Mouse (Mus musculus): ENCODE results near the gene Plekho2.

Gene Plekho2

GRCm38 (mm10) chr9:65579781-65580371 lies at the start of gene Plekho2:
Plekho2 (minus strand) TSS chr9:65580040.
- peak; percentile 69 for DNase-seq (ENCODE audit: low read depth, low spot score)

DNA sequence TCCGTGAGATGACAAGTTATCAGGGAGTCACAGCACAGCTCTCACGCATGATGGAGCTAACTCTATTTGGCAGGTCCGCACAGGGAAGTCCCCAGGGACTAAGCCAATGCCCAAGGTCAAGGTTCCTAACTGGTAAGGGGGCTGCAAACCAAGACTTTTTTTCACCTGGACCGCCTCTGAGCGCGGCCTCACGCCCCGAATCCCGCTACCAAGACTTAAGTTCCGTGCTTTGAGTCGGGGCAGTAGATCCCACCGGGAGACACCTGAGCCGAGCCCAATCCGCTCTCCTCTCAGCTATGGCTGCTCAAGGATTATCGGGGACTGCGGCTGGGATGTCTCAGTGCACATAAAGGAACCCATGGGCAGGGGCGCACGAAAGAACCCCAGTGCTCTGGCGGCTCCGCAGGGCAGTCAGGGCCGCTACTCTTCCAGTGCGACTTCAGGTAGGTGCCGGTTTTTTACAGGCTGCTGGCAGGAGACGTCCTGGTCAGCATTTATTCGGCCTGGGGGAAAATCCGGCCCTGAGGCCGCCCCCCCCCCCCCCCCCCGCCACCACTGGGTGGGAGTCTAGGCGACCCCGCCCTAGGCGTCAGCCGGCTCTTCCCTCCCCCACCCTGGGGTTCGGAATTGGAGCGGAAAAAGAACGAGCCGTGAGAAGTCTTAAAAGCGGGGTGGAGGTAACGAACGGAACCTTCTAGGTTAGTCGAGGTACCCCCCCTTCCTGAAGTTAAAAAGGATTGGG lies 49.4 kb upstream of the Plekho2 start, which contains the start of gene Rbpms2:
Gene Rbpms2 (plus strand): TSS at position 624 of the 742 bp plus-strand sequence.
- no peak for DNase-seq (ENCODE audit: low read depth, low spot score)

- DNase-seq (ENCODE audit: low read depth, low spot score), result no peak
Measured at GRCm38 (mm10) chr9:65624266-65624665, 44.4 kb upstream of the Plekho2 start.

- no peak for DNase-seq (ENCODE audit: low read depth, low spot score)
Measured at GRCm38 (mm10) chr9:65622826-65623225, 43.0 kb upstream of the Plekho2 start.

DNA sequence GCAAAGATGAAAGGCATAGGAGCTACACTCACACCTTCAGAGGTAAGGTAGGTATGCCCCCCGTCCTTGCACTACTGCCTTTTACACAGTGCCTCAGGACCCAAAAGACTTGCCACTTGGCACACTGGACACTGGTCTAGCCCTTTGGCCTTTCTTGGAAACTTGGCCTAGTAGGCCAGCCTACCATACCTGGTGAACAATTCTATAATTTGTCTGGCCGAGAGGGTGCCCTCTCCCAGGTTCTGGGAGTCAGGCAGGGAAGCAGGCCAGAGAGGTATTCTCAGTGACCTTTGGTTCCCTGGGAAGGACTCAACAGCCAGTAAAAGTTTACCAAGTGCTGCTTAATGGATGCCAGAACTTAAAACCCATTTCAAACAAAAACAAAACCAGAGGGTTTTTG lies 41.8 kb upstream of the Plekho2 start:
- no peak for DNase-seq (ENCODE audit: low read depth, low spot score)

GRCm38 (mm10) chr9:65621196-65621595 lies 41.4 kb upstream of the Plekho2 start:
- no peak for DNase-seq (ENCODE audit: low read depth, low spot score)

- no peak for DNase-seq (ENCODE audit: low read depth, low spot score)
Measured at GRCm38 (mm10) chr9:65619311-65619710, 39.5 kb upstream of the Plekho2 start.

DNA sequence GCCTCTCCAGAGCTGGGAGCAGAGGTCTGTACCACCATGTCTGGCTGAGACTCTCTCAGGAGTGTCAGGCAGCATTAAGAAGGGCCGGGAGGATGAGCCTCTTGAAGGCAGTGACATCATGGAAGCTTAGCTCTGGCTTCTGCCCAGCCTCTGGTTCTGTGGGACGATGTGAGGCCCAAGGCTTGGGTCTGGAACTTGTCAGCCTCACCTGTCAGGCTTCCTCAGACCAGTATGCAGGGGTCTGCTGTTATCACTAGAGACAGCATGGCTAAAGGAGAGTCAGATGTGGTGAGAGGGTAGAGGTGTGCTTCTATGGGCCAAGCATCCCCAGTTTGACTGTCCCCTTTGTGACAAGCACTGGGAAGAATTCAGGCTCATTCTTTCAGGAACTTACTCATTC lies 33.3 kb upstream of the Plekho2 start:
- DNase-seq (ENCODE audit: low read depth, low spot score), result no peak

DNA sequence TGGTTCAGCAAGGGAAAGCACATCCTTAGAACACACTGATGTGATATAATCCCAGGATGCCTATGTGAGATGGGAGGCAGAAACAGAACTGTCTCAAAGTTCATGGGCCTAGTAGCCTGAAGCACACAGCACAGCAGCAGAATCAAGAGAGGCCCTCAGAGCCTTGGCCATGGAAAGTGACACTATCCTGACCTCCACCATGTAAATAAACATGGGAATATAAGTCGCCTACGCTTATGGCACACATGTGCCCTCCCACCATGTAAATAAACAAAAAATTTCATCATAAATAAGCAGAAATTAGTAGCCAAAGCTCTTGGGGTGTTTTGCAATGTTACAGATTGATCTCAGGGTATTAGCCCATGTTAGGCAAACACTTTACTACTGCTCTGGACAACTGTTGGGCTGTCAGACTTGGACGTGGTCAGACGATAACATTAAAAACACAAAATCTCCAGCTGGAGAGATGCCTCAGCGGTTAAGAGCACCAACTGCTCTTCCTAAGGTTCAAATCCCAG lies 32.2 kb upstream of the Plekho2 start:
- DNase-seq (ENCODE audit: low read depth, low spot score), result no peak

- no peak for DNase-seq (ENCODE audit: low read depth, low spot score)
Measured at GRCm38 (mm10) chr9:65607120-65607519, 27.3 kb upstream of the Plekho2 start.

DNA sequence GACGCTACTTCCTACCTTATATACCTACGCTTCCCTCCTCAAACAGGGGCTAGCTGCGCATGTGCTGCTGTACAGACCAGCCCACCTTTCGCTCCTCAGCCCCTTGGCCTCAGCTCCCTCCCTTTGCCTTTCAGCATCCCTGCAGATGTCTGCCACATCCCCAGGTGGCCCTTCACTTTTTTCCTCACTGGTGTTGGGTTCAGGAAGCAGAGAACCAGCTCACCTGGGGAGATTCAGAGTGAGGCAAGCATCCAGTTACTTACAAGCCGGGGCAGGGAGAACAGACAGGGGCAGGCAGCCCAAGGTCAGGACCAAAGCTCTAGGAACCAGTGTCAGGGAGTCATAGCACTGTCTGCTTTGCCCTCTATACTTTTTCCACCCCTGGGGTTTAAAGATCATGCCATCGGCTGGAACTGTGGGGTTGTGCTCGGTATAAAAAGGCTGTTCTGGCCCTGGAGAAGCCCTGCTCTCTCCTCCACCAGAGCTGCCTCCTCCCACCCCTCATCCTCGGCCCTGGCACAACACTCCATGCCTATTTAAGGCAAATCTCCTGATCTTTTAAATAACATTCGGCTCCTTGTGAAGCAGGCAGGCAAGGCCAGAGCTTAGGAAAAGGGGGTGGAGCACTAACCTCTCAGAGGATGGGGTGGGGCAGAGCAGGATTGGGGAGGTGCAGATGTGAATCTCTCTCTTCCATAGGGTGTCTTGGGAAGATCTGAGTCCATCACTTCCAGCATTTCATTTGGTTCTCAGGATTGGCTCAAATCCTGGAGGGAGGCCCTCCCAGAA lies 26.7 kb upstream of the Plekho2 start:
- no peak for DNase-seq (ENCODE audit: low read depth, low spot score)

GRCm38 (mm10) chr9:65605471-65606136 lies 25.8 kb upstream of the Plekho2 start:
- peak; percentile 69 for DNase-seq (ENCODE audit: low read depth, low spot score)

DNA sequence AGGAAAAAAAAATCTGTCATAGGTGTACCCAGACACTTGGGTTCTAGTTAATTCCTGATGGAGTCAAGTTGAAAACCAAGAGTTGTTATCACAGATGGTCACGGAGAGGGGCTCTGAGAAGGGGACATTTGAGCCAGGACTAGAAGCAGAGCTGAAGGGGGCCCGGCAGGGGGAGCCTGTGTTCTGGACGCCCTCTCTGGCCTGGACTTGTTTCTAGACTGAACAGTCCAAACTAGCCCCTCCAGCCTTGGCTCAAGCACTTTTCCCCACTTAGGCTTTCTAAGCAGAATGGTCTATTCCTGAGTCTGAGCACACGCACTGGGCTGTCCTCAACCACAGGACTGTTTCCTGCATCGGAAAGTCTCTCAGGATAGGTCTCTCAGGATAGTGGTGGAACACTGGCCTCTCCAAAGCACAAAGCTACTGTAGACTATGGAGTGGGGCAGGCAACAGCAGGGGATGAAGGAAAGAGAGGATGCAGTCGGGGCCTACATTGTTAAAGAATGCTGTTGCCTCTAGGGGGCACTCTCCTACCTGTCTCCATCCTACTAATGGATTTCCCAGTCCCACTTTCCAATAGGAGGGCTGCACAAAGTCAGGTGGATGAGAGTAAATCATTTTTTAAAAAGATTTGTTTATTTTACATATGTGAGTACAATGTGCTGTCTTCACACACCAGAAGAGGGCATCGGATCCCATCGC lies 23.7 kb upstream of the Plekho2 start:
- no peak for DNase-seq (ENCODE audit: low read depth, low spot score)

DNA sequence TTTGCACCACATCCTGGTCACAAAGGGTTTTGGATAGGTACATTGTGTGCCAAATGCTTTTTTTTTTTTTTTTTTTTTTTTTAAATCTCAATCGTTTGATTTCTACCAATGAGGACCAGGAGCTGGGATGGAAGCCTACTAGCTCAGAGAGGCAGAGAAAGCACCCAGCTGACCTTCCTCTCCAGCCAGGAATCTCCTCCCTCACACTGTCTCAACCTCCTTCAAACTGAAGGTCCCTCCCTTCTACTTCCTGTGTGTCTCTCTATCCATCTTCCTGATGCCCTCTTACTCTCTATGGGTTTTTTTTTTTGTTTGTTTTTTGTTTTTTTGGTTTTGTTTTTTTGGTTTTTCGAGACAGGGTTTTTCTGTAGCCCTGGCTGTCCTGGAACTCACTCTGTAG lies 21.1 kb upstream of the Plekho2 start:
- no peak for DNase-seq (ENCODE audit: low read depth, low spot score)

DNA sequence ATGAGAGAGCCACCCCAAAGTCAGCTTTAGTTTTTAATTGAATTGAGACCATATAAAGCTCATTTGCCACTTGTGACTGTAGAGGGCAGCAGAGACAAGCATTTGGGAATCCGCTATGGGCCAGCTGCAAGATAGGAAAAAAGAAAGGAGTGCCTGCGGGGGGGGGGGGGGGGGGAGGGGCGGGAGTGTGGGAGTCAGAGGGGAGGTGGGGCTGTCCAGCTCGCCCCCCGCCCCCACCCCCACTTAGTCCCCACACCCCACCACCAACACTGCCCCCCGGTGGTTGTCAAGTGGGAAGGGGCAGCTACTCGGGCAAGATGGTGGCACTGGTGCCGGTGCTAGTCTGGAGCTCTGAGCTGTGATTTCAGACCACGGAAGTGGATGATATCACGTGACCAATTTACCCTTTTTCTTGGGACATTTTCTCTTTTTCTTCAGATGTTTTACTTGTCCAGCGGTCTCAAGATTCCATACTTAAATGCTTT lies 19.0 kb upstream of the Plekho2 start:
- DNase-seq (ENCODE audit: low read depth, low spot score), result no peak

- no peak for DNase-seq (ENCODE audit: low read depth, low spot score)
Measured at GRCm38 (mm10) chr9:65593596-65593995, 13.8 kb upstream of the Plekho2 start.

- DNase-seq (ENCODE audit: low read depth, low spot score), result no peak
Measured at GRCm38 (mm10) chr9:65592721-65593120, 12.9 kb upstream of the Plekho2 start.

DNA sequence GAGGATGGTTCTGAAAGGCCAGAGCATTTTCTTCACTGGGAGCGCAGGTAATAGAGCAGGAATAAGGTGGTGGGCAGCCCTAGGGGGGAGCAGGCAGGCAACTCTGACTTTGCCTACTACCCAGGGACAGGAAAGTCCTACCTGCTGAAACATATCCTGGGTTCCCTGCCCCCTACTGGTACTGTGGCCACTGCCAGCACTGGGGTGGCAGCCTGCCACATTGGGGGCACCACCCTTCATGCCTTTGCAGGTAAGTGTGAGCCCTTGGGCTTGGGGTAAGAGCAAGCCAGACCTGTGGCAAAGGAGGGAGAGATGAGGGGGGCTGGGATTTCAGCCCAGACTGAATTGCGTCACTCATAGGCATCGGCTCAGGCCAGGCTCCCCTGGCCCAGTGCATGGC lies 9.3 kb upstream of the Plekho2 start:
- DNase-seq (ENCODE audit: low read depth, low spot score), result no peak

GRCm38 (mm10) chr9:65587573-65588358 lies 7.9 kb upstream of the Plekho2 start:
- DNase-seq (ENCODE audit: low read depth, low spot score), result no peak

DNA sequence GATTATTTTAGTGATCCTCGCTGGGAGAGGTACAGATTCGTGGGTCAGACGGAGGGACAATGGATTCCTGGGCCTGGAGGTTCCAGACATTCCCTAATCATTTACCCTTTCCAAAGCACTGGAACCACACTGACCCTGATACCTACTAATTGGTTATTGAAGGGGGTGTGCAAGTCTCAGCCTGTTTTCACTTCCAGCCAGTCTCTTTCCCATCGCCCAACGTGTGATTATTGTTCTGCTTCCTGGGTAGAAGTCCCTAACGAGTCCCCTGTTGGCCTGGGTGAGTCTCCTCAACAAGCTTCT lies 7.4 kb upstream of the Plekho2 start:
- DNase-seq (ENCODE audit: low read depth, low spot score), result no peak
